Mouse (Mus musculus): ENCODE measurements around the gene Ctf1. TPM values are rescaled to one million over a fixed set of nuclear protein-coding genes. Genes with fewer than 3 reads are reported as not detected.
A peak's percentile ranks its signal among the peaks of the same experiment; 100 is the strongest.

The Ctf1 gene
- polyA plus RNA-seq, 1 experiment from 2014 or later = 8.3 TPM

GRCm38 (mm10) chr7:127746494-127747491 lies 34.3 kb downstream of the Ctf1 start:
- Histone ChIP-seq H3K36me3 (replicated peaks) (peaks cover 40% of the 10 kb centered on the region), H3K4me3 (replicated peaks) (peak overlapping the region; percentile 91), H3K9ac (peak overlapping the region; percentile 96), H3K9me3 (no peaks in the 10 kb centered on the region), H3K4me1 (peaks cover 25% of the 10 kb centered on the region), H3K27ac (peak overlapping the region; percentile 94), H3K4me2 (peak overlapping the region; percentile 84), H3K27me3 (no peaks in the 10 kb centered on the region)
- under 1% methylated on average over 40 of the region's 62 CpGs for WGBS
- ATAC-seq (ENCODE audit: low FRiP score) = peak; percentile 12; the same call in 1 of the 2 replicates

GRCm38 (mm10) chr7:127747559-127748234 lies 35.2 kb downstream of the Ctf1 start:
- Histone ChIP-seq H3K4me2 (peak overlapping the region; percentile 84), H3K4me3 (replicated peaks) (peak overlapping the region; percentile 91), H3K4me1 (peaks cover 25% of the 10 kb centered on the region), H3K27me3 (no peaks in the 10 kb centered on the region), H3K9me3 (no peaks in the 10 kb centered on the region), H3K27ac (peak overlapping the region; percentile 94; the same call in 1 of the 2 replicates), H3K9ac (peak overlapping the region; percentile 96), H3K36me3 (replicated peaks) (peaks cover 49% of the 10 kb centered on the region)
- ATAC-seq (ENCODE audit: low FRiP score) = no peak
- WGBS = 34% methylated on average over 6 of the region's 6 CpGs

GRCm38 (mm10) chr7:127748235-127748560 lies 35.7 kb downstream of the Ctf1 start:
- 95% methylated on average over 28 of the region's 28 CpGs for WGBS
- ATAC-seq (ENCODE audit: low FRiP score) = no peak
- Histone ChIP-seq H3K4me2 (peak overlapping the region; percentile 84; the same call in 1 of the 2 replicates), H3K27me3 (no peaks in the 10 kb centered on the region), H3K27ac (no peak overlapping the region), H3K9ac (no peak overlapping the region), H3K4me3 (replicated peaks) (peak overlapping the region; percentile 91), H3K36me3 (replicated peaks) (peaks cover 54% of the 10 kb centered on the region), H3K9me3 (no peaks in the 10 kb centered on the region), H3K4me1 (peaks cover 25% of the 10 kb centered on the region)

GRCm38 (mm10) chr7:127750131-127751127 lies 37.9 kb downstream of the Ctf1 start:
- H3K9ac ChIP-seq = no peak overlapping the region
- no peak for ATAC-seq (ENCODE audit: low FRiP score)
- H3K4me2 ChIP-seq = no peak overlapping the region
- H3K4me1 ChIP-seq = peaks cover 17% of the 10 kb centered on the region
- H3K27ac ChIP-seq = no peak overlapping the region
- no peaks in the 10 kb centered on the region for H3K27me3 ChIP-seq
- WGBS = 88% methylated on average over 19 of the region's 19 CpGs
- peaks cover 76% of the 10 kb centered on the region for H3K36me3 ChIP-seq (replicated peaks)
- H3K9me3 ChIP-seq = no peaks in the 10 kb centered on the region
- H3K4me3 ChIP-seq (replicated peaks) = 0 out of 2 replicates have a peak overlapping the region, but pooled peaks have one; percentile 4

- no peak overlapping the region for H3K9ac ChIP-seq
- H3K36me3 ChIP-seq (replicated peaks) = peaks cover 88% of the 10 kb centered on the region
- ATAC-seq (ENCODE audit: low FRiP score) = no peak
- H3K4me2 ChIP-seq = no peak overlapping the region
- H3K4me1 ChIP-seq = peaks cover 17% of the 10 kb centered on the region
- 92% methylated on average over 5 of the region's 5 CpGs for WGBS
- H3K27ac ChIP-seq = no peak overlapping the region
- H3K4me3 ChIP-seq (replicated peaks) = no peak overlapping the region
- H3K9me3 ChIP-seq = no peaks in the 10 kb centered on the region
- H3K27me3 ChIP-seq = no peaks in the 10 kb centered on the region
Measured at GRCm38 (mm10) chr7:127751619-127752018, 39.1 kb downstream of the Ctf1 start.

GRCm38 (mm10) chr7:127752069-127752468 lies 39.5 kb downstream of the Ctf1 start:
- no peak for ATAC-seq (ENCODE audit: low FRiP score)
- Histone ChIP-seq H3K27me3 (no peaks in the 10 kb centered on the region), H3K36me3 (replicated peaks) (peaks cover 92% of the 10 kb centered on the region), H3K4me1 (peaks cover 16% of the 10 kb centered on the region), H3K27ac (no peak overlapping the region), H3K4me3 (replicated peaks) (no peak overlapping the region), H3K4me2 (no peak overlapping the region), H3K9me3 (no peaks in the 10 kb centered on the region), H3K9ac (no peak overlapping the region)
- WGBS = 95% methylated on average over 27 of the region's 27 CpGs

GRCm38 (mm10) chr7:127753158-127753557 lies 40.6 kb downstream of the Ctf1 start:
- Histone ChIP-seq H3K9me3 (no peaks in the 10 kb centered on the region), H3K4me2 (no peak overlapping the region), H3K4me1 (peaks cover 6% of the 10 kb centered on the region), H3K36me3 (replicated peaks) (peaks cover 100% of the 10 kb centered on the region), H3K27me3 (no peaks in the 10 kb centered on the region), H3K27ac (no peak overlapping the region), H3K4me3 (replicated peaks) (no peak overlapping the region), H3K9ac (no peak overlapping the region)
- 72% methylated on average over 5 of the region's 5 CpGs for WGBS
- ATAC-seq (ENCODE audit: low FRiP score) = no peak

GRCm38 (mm10) chr7:127753741-127754140 lies 41.2 kb downstream of the Ctf1 start:
- Histone ChIP-seq H3K4me2 (no peak overlapping the region), H3K9ac (no peak overlapping the region), H3K27me3 (no peaks in the 10 kb centered on the region), H3K9me3 (no peaks in the 10 kb centered on the region), H3K27ac (no peak overlapping the region), H3K4me1 (peaks cover 3% of the 10 kb centered on the region; the same call in 1 of the 2 replicates), H3K36me3 (replicated peaks) (peaks cover 100% of the 10 kb centered on the region), H3K4me3 (replicated peaks) (no peak overlapping the region)
- WGBS = 92% methylated on average over 7 of the region's 7 CpGs
- no peak for ATAC-seq (ENCODE audit: low FRiP score)

GRCm38 (mm10) chr7:127759716-127760115 lies 47.2 kb downstream of the Ctf1 start:
- WGBS = 79% methylated on average over 6 of the region's 6 CpGs
- no peaks in the 10 kb centered on the region; the same call in 1 of the 2 replicates for H3K4me1 ChIP-seq
- no peaks in the 10 kb centered on the region for H3K27me3 ChIP-seq
- H3K27ac ChIP-seq = peak overlapping the region; percentile 5; the same call in 1 of the 2 replicates
- H3K9ac ChIP-seq = no peak overlapping the region
- H3K4me2 ChIP-seq = no peak overlapping the region
- no peaks in the 10 kb centered on the region for H3K9me3 ChIP-seq
- H3K36me3 ChIP-seq (replicated peaks) = peaks cover 85% of the 10 kb centered on the region
- no peak for ATAC-seq (ENCODE audit: low FRiP score)
- no peak overlapping the region for H3K4me3 ChIP-seq (replicated peaks)

- 96% methylated on average over 3 of the region's 3 CpGs for WGBS
- ATAC-seq (ENCODE audit: low FRiP score) = no peak
- H3K4me3 ChIP-seq (replicated peaks) = no peak overlapping the region
Measured at GRCm38 (mm10) chr7:127760478-127760877, 47.9 kb downstream of the Ctf1 start.

GRCm38 (mm10) chr7:127761026-127761425 lies 48.5 kb downstream of the Ctf1 start:
- WGBS = 52% methylated on average over 7 of the region's 7 CpGs
- Histone ChIP-seq H3K27me3 (no peaks in the 10 kb centered on the region), H3K9ac (no peak overlapping the region), H3K4me2 (no peak overlapping the region), H3K4me3 (replicated peaks) (no peak overlapping the region), H3K4me1 (no peaks in the 10 kb centered on the region), H3K9me3 (no peaks in the 10 kb centered on the region), H3K36me3 (replicated peaks) (peaks cover 85% of the 10 kb centered on the region), H3K27ac (no peak overlapping the region)
- no peak for ATAC-seq (ENCODE audit: low FRiP score)

More at GRCm38 (mm10) chr7:127760478-127760877, 47.9 kb downstream of the Ctf1 start:
- H3K36me3 ChIP-seq (replicated peaks) = peaks cover 85% of the 10 kb centered on the region
- no peaks in the 10 kb centered on the region for H3K27me3 ChIP-seq
- H3K27ac ChIP-seq = no peak overlapping the region
- no peaks in the 10 kb centered on the region for H3K4me1 ChIP-seq
- no peak overlapping the region for H3K9ac ChIP-seq
- no peaks in the 10 kb centered on the region for H3K9me3 ChIP-seq
- no peak overlapping the region for H3K4me2 ChIP-seq
